Mouse (Mus musculus) stomach, postnatal 0 days (tissue): ENCODE data around the gene Prpsap1.

Experiments
- CTCF ChIP-seq: IDR thresholded peaks from 2 replicates; pipeline ENCODE4 v1.5.1; 2016; ENCODE audit warnings: antibody characterized with exemption, low read depth, mild to moderate bottlenecking, moderate library complexity
- EP300 ChIP-seq: optimal IDR thresholded peaks from 2 replicates; pipeline ENCODE3; 2016; ENCODE audit warnings: antibody characterized with exemption

GRCm38 (mm10) chr11:116499018-116499417 is 5.0 kb upstream of the Prpsap1 start:
- TF ChIP-seq CTCF = no peak; the same call in 1 of the 2 replicates
- TF ChIP-seq EP300 = no peak
